Comparison of ENCODE assay signal across 23 mouse cellular contexts in genomic region chr9:14772074-14772473, GRCm38 (mm10). TPM values are rescaled to one million over a fixed set of nuclear protein-coding genes. Genes with fewer than 3 reads are reported as not detected.
DNase-seq lines count a peak whose midpoint lies in the region; ATAC-seq lines count a peak whose summit lies in the region.
"Had no signal": no experiment of that assay in that cellular context is flagged by ENCODE, and none has a peak within 500 bp of the region (broad histone marks: within the 10 kb centered on the region; RNA-seq: fewer than 3 reads in every experiment).

No protein-coding gene starts in this region.

- peak; percentile 71 for DNase-seq in heart, adult 11 months
- DNase-seq in heart, adult 8-10 months (ENCODE audit: low spot score): no peak
- no peak for DNase-seq in right cerebral cortex, postnatal 36 days (ENCODE audit: low spot score in 2 of 2)
- no peak for DNase-seq in embryo, embryonic 11 days
- no peak for DNase-seq in frontal cortex, adult 2 months (ENCODE audit: extremely low spot score in 1 of 2, low spot score in 1 of 2)
- DNase-seq: adrenal gland, adult 8-10 months; cerebellum, adult 11 months; cerebellum, adult 9-10 months; cerebellum, postnatal 25 days; gastrocnemius, postnatal 10 days; heart, postnatal 36 days had no signal

- peak; percentile 63 for ATAC-seq in granulocyte monocyte progenitor cell, adult 5-6 weeks (replicated peaks; ENCODE audit: poor library complexity, severe bottlenecking)
- peak; percentile 55; the same call in 1 of the 2 replicates for ATAC-seq in monocyte, adult 5-6 weeks (replicated peaks; ENCODE audit: insufficient number of reproducible peaks, low FRiP score, low TSS enrichment, poor library complexity, severe bottlenecking)
- ATAC-seq: forebrain, embryonic 14.5 days; hindbrain, embryonic 16.5 days; inflammation-experienced regulatory T-cells, adult 6 months; intestine, postnatal 0 days had no signal

RNA-seq across cellular contexts. Expression of gene 1700012B09Rik, which starts 1.2 kb away (rescaled TPM):
- not detected for total RNA-seq in heart, adult 8-10 months (2022)
- 6.3 and 9.3 TPM in 2 replicates for total RNA-seq in granulocyte monocyte progenitor cell, adult 5-6 weeks (2014; fragmentation: Nextera tagmentation)
- total RNA-seq in granulocyte monocyte progenitor cell, adult 5-6 weeks (2017): 6.2 and 16.1 TPM in 2 replicates
- not detected in 3 replicates for total RNA-seq in monocyte, adult 5-6 weeks (2017)
- polyA plus RNA-seq in frontal cortex, adult 2 months (2012; rRNA removed): 3.7 and 5.5 TPM in 2 replicates
- total RNA-seq: adrenal gland, adult 8-10 months; adrenal gland, postnatal 4 days; CH12.LX; gastrocnemius, postnatal 10 days; gastrocnemius, postnatal 4 days; heart, postnatal 36 days had no signal
- polyA plus RNA-seq: heart, embryonic 13.5 days; heart, postnatal 0 days; inflammation-experienced regulatory T-cells, adult 6 months; intestine, postnatal 0 days had no signal

RNA-seq across cellular contexts. Expression of gene Mre11a, which starts 12.4 kb away (rescaled TPM):
- 10 to 100 TPM in 2 of 4 experiments, 1 to 10 TPM in 2; 8.0 to 18.2 (median 10.6) TPM for total RNA-seq in heart, adult 8-10 months (2022)
- total RNA-seq in granulocyte monocyte progenitor cell, adult 5-6 weeks (2014; fragmentation: Nextera tagmentation): 54.7 and 68.9 TPM in 2 replicates
- total RNA-seq in granulocyte monocyte progenitor cell, adult 5-6 weeks (2017): 50.1 and 58.6 TPM in 2 replicates
- total RNA-seq in monocyte, adult 5-6 weeks (2017): 15.9 to 34.9 TPM (median 19.8 TPM) in 3 replicates
- 5.7 and 6.2 TPM in 2 replicates for polyA plus RNA-seq in frontal cortex, adult 2 months (2012; rRNA removed)

RNA-seq across cellular contexts. Expression of gene Ankrd49, which starts 12.6 kb away (rescaled TPM):
- 1 to 10 TPM; 5.8 to 7.5 (median 7.2) TPM for total RNA-seq in heart, adult 8-10 months (2022)
- total RNA-seq in granulocyte monocyte progenitor cell, adult 5-6 weeks (2014; fragmentation: Nextera tagmentation): 36.8 and 49.4 TPM in 2 replicates
- 57.3 and 65.7 TPM in 2 replicates for total RNA-seq in granulocyte monocyte progenitor cell, adult 5-6 weeks (2017)
- total RNA-seq in monocyte, adult 5-6 weeks (2017): 25.3 to 39.9 TPM (median 37.0 TPM) in 3 replicates
- 12.0 and 12.3 TPM in 2 replicates for polyA plus RNA-seq in frontal cortex, adult 2 months (2012; rRNA removed)

RNA-seq across cellular contexts. Expression of gene Fut4, which starts 19.9 kb away (rescaled TPM):
- under 1 TPM; 0.33 to 0.63 (median 0.39) TPM for total RNA-seq in heart, adult 8-10 months (2022)
- total RNA-seq in granulocyte monocyte progenitor cell, adult 5-6 weeks (2014; fragmentation: Nextera tagmentation): 8.4 and 10.6 TPM in 2 replicates
- total RNA-seq in granulocyte monocyte progenitor cell, adult 5-6 weeks (2017): 12.7 and 16.0 TPM in 2 replicates
- 12.1 to 18.8 TPM (median 17.1 TPM) in 3 replicates for total RNA-seq in monocyte, adult 5-6 weeks (2017)
- 0.08 and 0.14 TPM in 2 replicates for polyA plus RNA-seq in frontal cortex, adult 2 months (2012; rRNA removed)
- total RNA-seq: CH12.LX had no signal
- polyA plus RNA-seq: inflammation-experienced regulatory T-cells, adult 6 months had no signal

RNA-seq across cellular contexts. Expression of gene Piwil4, which starts 31.5 kb away (rescaled TPM):
- not detected for total RNA-seq in heart, adult 8-10 months (2022)
- total RNA-seq in granulocyte monocyte progenitor cell, adult 5-6 weeks (2014; fragmentation: Nextera tagmentation): not detected in 2 replicates
- total RNA-seq in granulocyte monocyte progenitor cell, adult 5-6 weeks (2017): 0.09 TPM in 1 of 2 replicates, not detected in the other
- total RNA-seq in monocyte, adult 5-6 weeks (2017): not detected in 3 replicates
- polyA plus RNA-seq in frontal cortex, adult 2 months (2012; rRNA removed): 0.15 and 0.16 TPM in 2 replicates
- total RNA-seq: heart, postnatal 36 days had no signal
- polyA plus RNA-seq: embryonic facial prominence, embryonic 10.5 days had no signal
